Mouse (Mus musculus) embryonic facial prominence, embryonic 13.5 days (tissue): Measurements from ENCODE around the gene Ston2. TPM values are rescaled to one million over a fixed set of nuclear protein-coding genes. Genes with fewer than 3 reads are reported as not detected.

Source experiments
- ATAC-seq: fragments of 200-750 bp; cut with Nextera tagmentation; 2 replicates; pipeline ENCODE4 v1.8.0; 2017; ENCODE audit warnings: low read depth; ENCODE audit not compliant: insufficient number of reproducible peaks, insufficient read depth, low FRiP score, low TSS enrichment
- H3K27ac ChIP-seq: fragments of 300-500 bp; sonication (generic); 2 replicates; pipeline ENCODE4 v1.5.1; 2015; ENCODE audit warnings: moderate library complexity, mild to moderate bottlenecking, inconsistent platforms
- H3K27me3 ChIP-seq: fragments of 300-500 bp; sonication (generic); 2 replicates; pipeline ENCODE4 v1.6.1; 2015; ENCODE audit warnings: mild to moderate bottlenecking, inconsistent platforms
- H3K36me3 ChIP-seq: fragments of 300-500 bp; sonication (generic); 2 replicates; pipeline ENCODE4 v1.6.1; 2015; ENCODE audit warnings: mild to moderate bottlenecking, inconsistent platforms
- H3K4me1 ChIP-seq: fragments of 300-500 bp; sonication (generic); 2 replicates; pipeline ENCODE4 v1.6.1; 2015; ENCODE audit warnings: inconsistent platforms
- H3K4me2 ChIP-seq: fragments of 300-500 bp; sonication (generic); 2 replicates; pipeline ENCODE4 v1.6.1; 2015; ENCODE audit warnings: moderate library complexity, mild to moderate bottlenecking, inconsistent platforms
- H3K4me3 ChIP-seq: fragments of 300-500 bp; sonication (generic); 2 replicates; pipeline ENCODE4 v1.5.1; 2015; ENCODE audit warnings: mild to moderate bottlenecking, inconsistent platforms
- H3K9ac ChIP-seq: fragments of 300-500 bp; sonication (generic); 2 replicates; pipeline ENCODE4 v1.6.1; 2015; ENCODE audit warnings: mild to moderate bottlenecking, inconsistent platforms
- H3K9me3 ChIP-seq: fragments of 300-500 bp; sonication (generic); 2 replicates; pipeline ENCODE4 v1.6.1; 2016; ENCODE audit warnings: inconsistent platforms
- WGBS: fragments of 180-500 bp; shearing (Covaris S2); methylation state at CpG from one replicate; pipeline ENCODE4 v1.1.7; 2015; ENCODE audit warnings: mixed read lengths; 5-methylcytosine and 5-hydroxymethylcytosine counted together
- polyA plus RNA-seq: library from polyadenylated mRNA; unstranded; fragments of >200 nt; fragmentation: Nextera tagmentation; extraction: Ambion mirVana; gene quantifications from 2 replicates; pipeline ENCODE4 v1.2.1, GENCODE M21; 2015

The Ston2 gene
- polyA plus RNA-seq, 1 experiment from 2014 or later = 7.5 TPM

GRCm38 (mm10) chr12:91694748-91695147 is 93.4 kb downstream of the Ston2 start:
- H3K36me3 ChIP-seq = no peaks in the 10 kb centered on the region
- WGBS = 82% methylated on average over 4 of the region's 4 CpGs
- ATAC-seq = no peak
- no peak overlapping the region for H3K4me3 ChIP-seq
- no peak overlapping the region for H3K27ac ChIP-seq
- H3K4me2 ChIP-seq = no peak overlapping the region
- H3K27me3 ChIP-seq = no peaks in the 10 kb centered on the region
- H3K4me1 ChIP-seq = 0 out of 2 replicates have a peak, but pooled peaks cover 3% of the 10 kb centered on the region
- H3K9ac ChIP-seq = no peak overlapping the region
- H3K9me3 ChIP-seq = no peaks in the 10 kb centered on the region

DNA sequence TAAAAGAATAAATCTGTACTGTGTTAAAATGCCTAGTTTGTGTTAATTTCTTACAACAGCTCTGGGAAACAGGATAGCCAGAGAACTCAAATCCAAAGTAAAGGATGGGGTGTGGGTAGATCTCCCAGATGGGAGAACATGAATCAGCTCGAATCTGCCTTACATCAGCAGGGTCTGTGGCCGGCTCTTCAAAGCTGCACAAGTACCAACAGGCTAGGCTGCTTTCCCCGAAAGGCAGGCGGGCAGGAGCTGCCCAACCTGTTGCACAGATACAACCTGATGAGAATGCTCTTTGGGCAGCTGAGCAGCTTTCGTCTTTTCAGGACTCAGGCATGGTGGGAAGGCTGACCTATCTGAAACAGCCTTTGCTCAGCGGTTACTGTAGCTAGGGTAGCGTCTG is 94.6 kb downstream of the Ston2 start:
- Histone ChIP-seq H3K27me3 (no peaks in the 10 kb centered on the region), H3K4me3 (no peak overlapping the region), H3K9me3 (no peaks in the 10 kb centered on the region), H3K36me3 (no peaks in the 10 kb centered on the region), H3K9ac (no peak overlapping the region), H3K27ac (peak overlapping the region; percentile 48; the same call in 1 of the 2 replicates), H3K4me1 (0 out of 2 replicates have a peak, but pooled peaks cover 3% of the 10 kb centered on the region), H3K4me2 (no peak overlapping the region)
- WGBS = 62% methylated on average over 7 of the region's 7 CpGs
- 0 out of 2 replicates have a peak, but pooled peaks have one; percentile 32 for ATAC-seq

- H3K36me3 ChIP-seq = no peaks in the 10 kb centered on the region
- H3K27ac ChIP-seq = peak overlapping the region; percentile 48; the same call in 1 of the 2 replicates
- no peak overlapping the region for H3K9ac ChIP-seq
- no peaks in the 10 kb centered on the region for H3K27me3 ChIP-seq
- H3K9me3 ChIP-seq = no peaks in the 10 kb centered on the region
- 0 out of 2 replicates have a peak, but pooled peaks cover 3% of the 10 kb centered on the region for H3K4me1 ChIP-seq
- no peak overlapping the region for H3K4me2 ChIP-seq
- no peak for ATAC-seq
- H3K4me3 ChIP-seq = no peak overlapping the region
- 77% methylated on average over 3 of the region's 3 CpGs for WGBS
These were observed 95.2 kb downstream of the Ston2 start for GRCm38 (mm10) chr12:91692991-91693390.

DNA sequence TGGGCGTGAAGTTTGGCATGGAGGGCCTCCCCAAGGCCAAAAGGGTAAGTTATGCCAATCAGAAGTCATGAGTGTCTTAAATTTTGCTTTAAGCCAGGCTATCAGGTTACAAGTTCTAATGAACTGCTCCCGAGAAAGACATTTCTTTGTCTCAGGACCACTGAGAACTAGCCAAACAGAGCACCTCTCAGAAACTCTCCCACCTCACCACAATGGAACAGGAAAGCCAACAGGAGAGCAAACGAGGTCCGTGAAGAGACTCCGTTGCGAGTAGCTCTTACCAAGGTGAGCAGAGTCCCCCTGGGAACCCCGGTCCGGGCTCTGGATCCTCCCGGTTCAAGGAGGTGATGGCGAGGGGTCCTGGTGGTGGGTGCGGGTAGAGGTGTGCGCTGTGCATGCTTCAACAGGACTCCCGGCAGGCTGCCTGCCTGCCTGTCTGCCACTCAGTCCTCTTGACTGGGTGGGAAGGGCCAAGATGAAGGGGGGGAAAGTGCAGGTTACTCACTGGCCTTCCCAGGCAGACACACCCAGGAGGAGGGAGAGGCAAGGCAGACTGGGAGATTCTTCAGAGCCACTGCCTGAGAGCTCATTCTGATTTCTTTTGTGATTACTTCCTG is 102.4 kb downstream of the Ston2 start:
- Histone ChIP-seq H3K4me1 (peaks cover 31% of the 10 kb centered on the region), H3K27ac (peak overlapping the region; percentile 69), H3K9ac (peak overlapping the region; percentile 32; the same call in 1 of the 2 replicates), H3K9me3 (no peaks in the 10 kb centered on the region), H3K36me3 (no peaks in the 10 kb centered on the region), H3K4me3 (peak overlapping the region; percentile 29), H3K4me2 (peak overlapping the region; percentile 55), H3K27me3 (no peaks in the 10 kb centered on the region)
- WGBS = 7% methylated on average over 13 of the region's 13 CpGs
- peak; percentile 39; the same call in 1 of the 2 replicates for ATAC-seq

- Histone ChIP-seq H3K4me3 (peak overlapping the region; percentile 29), H3K27ac (peak overlapping the region; percentile 69; the same call in 1 of the 2 replicates)
- 22% methylated on average over 11 of the region's 11 CpGs for WGBS
These were observed 103.3 kb downstream of the Ston2 start for GRCm38 (mm10) chr12:91684840-91685415.

GRCm38 (mm10) chr12:91684101-91684839 is 103.9 kb downstream of the Ston2 start:
- peak overlapping the region; percentile 29 for H3K4me3 ChIP-seq
- 19% methylated on average over 15 of the region's 15 CpGs for WGBS
- peak overlapping the region; percentile 69; the same call in 1 of the 2 replicates for H3K27ac ChIP-seq
- H3K4me1 ChIP-seq = peaks cover 42% of the 10 kb centered on the region
- H3K4me2 ChIP-seq = peak overlapping the region; percentile 55
- H3K9me3 ChIP-seq = no peaks in the 10 kb centered on the region
- H3K36me3 ChIP-seq = no peaks in the 10 kb centered on the region
- no peaks in the 10 kb centered on the region for H3K27me3 ChIP-seq
- ATAC-seq = no peak
- H3K9ac ChIP-seq = no peak overlapping the region

More at GRCm38 (mm10) chr12:91684840-91685415, 103.3 kb downstream of the Ston2 start:
- ATAC-seq = no peak
- no peaks in the 10 kb centered on the region for H3K36me3 ChIP-seq
- H3K9ac ChIP-seq = 0 out of 2 replicates have a peak overlapping the region, but pooled peaks have one; percentile 32
- H3K27me3 ChIP-seq = no peaks in the 10 kb centered on the region
- peak overlapping the region; percentile 55 for H3K4me2 ChIP-seq
- H3K9me3 ChIP-seq = no peaks in the 10 kb centered on the region
- H3K4me1 ChIP-seq = peaks cover 37% of the 10 kb centered on the region

DNA sequence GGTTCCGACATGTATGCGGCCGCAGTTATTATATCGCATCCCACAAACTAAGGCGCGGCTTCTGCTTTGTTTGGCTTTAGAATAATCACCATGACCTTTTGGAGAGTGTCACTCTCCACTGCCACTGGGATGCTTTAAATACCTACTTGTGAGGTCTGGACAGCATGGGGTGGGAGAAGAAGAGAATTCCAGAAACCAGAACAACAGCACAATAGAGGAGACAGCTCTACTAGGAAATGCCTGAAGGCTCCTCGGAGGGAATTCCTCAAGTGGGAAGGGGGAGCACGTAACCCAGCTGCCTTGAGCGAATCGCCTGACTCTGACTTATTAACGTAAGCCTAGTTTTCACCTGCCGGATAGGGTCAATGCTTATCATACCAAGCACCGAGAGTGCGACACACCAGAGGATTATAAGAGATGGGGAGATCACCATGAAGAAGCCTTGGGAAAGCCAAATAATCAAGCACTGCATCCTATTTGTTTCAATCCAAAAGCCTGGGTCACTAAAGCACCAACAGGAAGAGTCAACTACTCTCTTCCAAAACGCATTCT is 104.6 kb downstream of the Ston2 start:
- Histone ChIP-seq H3K36me3 (no peaks in the 10 kb centered on the region), H3K4me3 (peak overlapping the region; percentile 29), H3K4me2 (peak overlapping the region; percentile 55), H3K27ac (no peak overlapping the region), H3K9me3 (no peaks in the 10 kb centered on the region), H3K4me1 (peaks cover 44% of the 10 kb centered on the region), H3K9ac (no peak overlapping the region), H3K27me3 (no peaks in the 10 kb centered on the region)
- no peak for ATAC-seq
- 41% methylated on average over 15 of the region's 15 CpGs for WGBS

DNA sequence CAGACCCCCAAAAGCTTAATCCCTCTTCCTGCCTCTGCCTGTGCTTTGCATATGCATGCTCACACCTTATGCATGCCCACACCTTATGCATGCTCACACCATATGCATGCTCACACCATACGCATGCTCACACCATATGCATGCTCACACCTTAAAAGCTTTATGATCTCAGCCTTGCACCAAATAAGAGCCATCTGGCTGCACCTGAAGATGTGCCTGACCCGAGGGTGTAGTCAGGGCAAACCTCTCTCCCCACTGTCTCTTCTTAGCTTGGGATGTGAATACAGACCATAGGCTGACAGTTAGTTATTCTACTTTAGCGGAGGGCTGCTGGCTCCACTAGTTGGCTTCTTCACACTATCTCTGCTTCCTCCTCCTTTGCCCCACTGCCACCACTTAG is 105.1 kb downstream of the Ston2 start:
- peak overlapping the region; percentile 55 for H3K4me2 ChIP-seq
- no peaks in the 10 kb centered on the region for H3K27me3 ChIP-seq

DNA sequence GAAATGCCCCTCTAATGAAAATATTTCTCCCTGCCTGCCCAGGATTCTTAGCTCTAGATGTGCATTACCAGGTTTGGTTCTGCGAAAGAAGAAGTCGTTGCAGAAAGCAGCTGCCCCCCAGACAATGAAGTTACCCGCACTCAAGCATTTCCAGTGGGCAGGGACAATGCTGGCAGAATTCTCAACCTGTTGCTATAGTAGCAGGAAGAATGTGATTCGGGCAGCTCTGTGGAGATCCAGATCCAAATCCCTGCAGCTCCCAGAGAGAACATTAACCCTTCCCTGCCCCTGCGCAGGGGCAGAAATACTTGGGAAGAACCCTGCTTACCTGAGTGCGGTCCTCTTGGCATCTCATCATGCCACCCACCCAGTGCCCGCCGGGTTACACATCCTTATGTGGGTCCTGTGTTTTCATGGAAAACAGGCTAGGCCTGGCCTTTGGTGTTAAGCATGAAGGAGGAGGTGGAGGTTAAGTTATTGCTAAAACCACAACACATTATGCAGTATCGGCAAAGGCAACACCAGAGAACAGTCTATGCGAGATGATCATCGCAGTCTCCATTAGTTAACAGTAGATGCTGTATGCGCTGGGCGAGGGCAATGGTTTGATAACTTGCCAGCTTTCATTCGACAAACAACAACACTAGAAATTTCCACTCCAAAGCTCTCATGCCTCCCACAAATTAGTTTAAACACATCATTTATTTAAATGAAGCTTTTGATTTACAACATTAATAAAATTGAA is 108.7 kb downstream of the Ston2 start:
- peak overlapping the region; percentile 52; the same call in 1 of the 2 replicates for H3K27ac ChIP-seq
- peaks cover 2% of the 10 kb centered on the region; the same call in 1 of the 2 replicates for H3K9me3 ChIP-seq
- ATAC-seq = no peak
- H3K36me3 ChIP-seq = 0 out of 2 replicates have a peak, but pooled peaks cover 2% of the 10 kb centered on the region
- H3K4me2 ChIP-seq = peak overlapping the region; percentile 19; the same call in 1 of the 2 replicates
- H3K4me3 ChIP-seq = no peak overlapping the region
- H3K9ac ChIP-seq = no peak overlapping the region
- peaks cover 29% of the 10 kb centered on the region for H3K4me1 ChIP-seq
- WGBS = 54% methylated on average over 14 of the region's 14 CpGs
- no peaks in the 10 kb centered on the region for H3K27me3 ChIP-seq

More for the DNA sequence above, 105.1 kb downstream of the Ston2 start:
- Histone ChIP-seq H3K27ac (no peak overlapping the region), H3K4me1 (peaks cover 44% of the 10 kb centered on the region), H3K4me3 (peak overlapping the region; percentile 29; the same call in 1 of the 2 replicates), H3K9ac (no peak overlapping the region), H3K9me3 (no peaks in the 10 kb centered on the region), H3K36me3 (0 out of 2 replicates have a peak, but pooled peaks cover 2% of the 10 kb centered on the region)
- ATAC-seq = 0 out of 2 replicates have a peak, but pooled peaks have one; percentile 21
- 60% methylated on average over 3 of the region's 3 CpGs for WGBS

DNA sequence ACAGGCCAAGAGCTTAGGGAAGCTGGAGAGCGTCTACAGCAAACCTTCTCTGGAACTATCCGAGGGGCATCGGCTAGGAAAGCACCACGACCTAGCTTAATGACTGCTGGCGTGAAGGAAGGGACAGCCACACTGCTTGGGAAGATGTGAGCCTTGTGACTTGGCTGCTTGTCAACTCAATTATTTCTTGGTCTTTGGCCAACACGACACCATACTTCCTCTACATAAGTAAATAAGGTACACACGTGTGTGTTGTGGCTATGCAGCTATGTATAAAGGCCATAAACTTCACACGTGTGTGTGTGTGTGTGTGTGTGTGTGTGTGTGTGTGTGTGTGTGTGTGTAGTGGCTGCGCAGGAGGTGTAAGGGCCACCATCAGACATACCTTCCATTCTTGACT is 112.2 kb downstream of the Ston2 start:
- no peak overlapping the region for H3K4me2 ChIP-seq
- 75% methylated on average over 9 of the region's 9 CpGs for WGBS
- ATAC-seq = no peak
- no peak overlapping the region for H3K27ac ChIP-seq
- H3K4me1 ChIP-seq = peaks cover 16% of the 10 kb centered on the region
- no peak overlapping the region for H3K9ac ChIP-seq
- peaks cover 2% of the 10 kb centered on the region; the same call in 1 of the 2 replicates for H3K9me3 ChIP-seq
- H3K27me3 ChIP-seq = no peaks in the 10 kb centered on the region
- H3K36me3 ChIP-seq = 0 out of 2 replicates have a peak, but pooled peaks cover 2% of the 10 kb centered on the region
- H3K4me3 ChIP-seq = no peak overlapping the region
